Mouse (Mus musculus) liver, embryonic 14.5 days (tissue): ENCODE measurements around the gene Dgat2l6. TPM values are rescaled to one million over a fixed set of nuclear protein-coding genes. Genes with fewer than 3 reads are reported as not detected.

ENCODE experiments used
- ATAC-seq: fragments of 200-750 bp; cut with Nextera tagmentation; 2 replicates; pipeline ENCODE4 v1.8.0; 2017; ENCODE audit warnings: moderate number of reproducible peaks, mild to moderate bottlenecking, moderate library complexity; ENCODE audit not compliant: insufficient read depth
- DNase-seq, 3 experiments: peaks; one replicate each; pipeline ENCODE4 v3.0.0-alpha.2; 2012 to 2013; ENCODE audit warnings: low read depth in 3 of 3, low spot score in 3 of 3
- H3K27ac ChIP-seq: fragments of 300-500 bp; sonication (generic); 2 replicates; pipeline ENCODE4 v1.5.1; 2014; ENCODE audit warnings: moderate library complexity, mild to moderate bottlenecking, control low read depth, inconsistent platforms
- H3K27me3 ChIP-seq: fragments of 300-500 bp; sonication (generic); 2 replicates; pipeline ENCODE4 v1.6.1; 2014; ENCODE audit warnings: mild to moderate bottlenecking, low read length, moderate library complexity; ENCODE audit not compliant: control insufficient read depth, insufficient read depth
- H3K36me3 ChIP-seq: fragments of 300-500 bp; sonication (generic); replicated peaks from 2 replicates; pipeline ENCODE4 v1.6.1; 2014; ENCODE audit warnings: low read depth; ENCODE audit not compliant: control insufficient read depth, insufficient read depth
- H3K4me1 ChIP-seq, 2 experiments: fragments of 200-500 bp in 1 of 2; fragments of 300-500 bp in 1 of 2; sonication (generic) in 1 of 2; replicated peaks; 2 replicates each; pipeline ENCODE4 v1.6.1; 2012 to 2014; ENCODE audit warnings: antibody characterized with exemption in 1 of 2, inconsistent platforms in 1 of 2, low read length in 1 of 2; ENCODE audit not compliant: control insufficient read depth in 2 of 2, insufficient read depth in 2 of 2
- H3K4me2 ChIP-seq: fragments of 300-500 bp; sonication (generic); 2 replicates; pipeline ENCODE4 v1.6.1; 2014; ENCODE audit warnings: low read depth, mild to moderate bottlenecking, control low read depth, moderate library complexity
- H3K4me3 ChIP-seq, 2 experiments: fragments of 200-500 bp in 1 of 2; fragments of 300-500 bp in 1 of 2; sonication (generic) in 1 of 2; 2 replicates each; pipeline ENCODE4 v1.5.1; 2012 to 2014; ENCODE audit warnings: low read depth in 2 of 2, low read length in 2 of 2, mild to moderate bottlenecking in 2 of 2, control low read depth in 1 of 2, inconsistent platforms in 1 of 2, moderate library complexity in 1 of 2; ENCODE audit not compliant: insufficient read depth in 1 of 2
- H3K9ac ChIP-seq: fragments of 300-500 bp; sonication (generic); replicated peaks from 2 replicates; pipeline ENCODE4 v1.6.1; 2014; ENCODE audit warnings: mild to moderate bottlenecking, control low read depth, moderate library complexity
- H3K9me3 ChIP-seq: fragments of 300-500 bp; sonication (generic); 2 replicates; pipeline ENCODE4 v1.6.1; 2016; ENCODE audit warnings: low read length, mixed read lengths; ENCODE audit not compliant: control insufficient read depth
- CTCF ChIP-seq: IDR thresholded peaks from 2 replicates; pipeline ENCODE4 v1.5.1; 2016; ENCODE audit warnings: antibody characterized with exemption, low read depth, control low read depth
- EP300 ChIP-seq: IDR thresholded peaks from 2 replicates; pipeline ENCODE4 v1.6.1; 2016; ENCODE audit warnings: antibody characterized with exemption, low read depth
- WGBS: fragments of 180-500 bp; shearing (Covaris S2); extraction: QIAGEN DNeasy Blood & Tissue Kit; methylation state at CpG from one replicate; pipeline ENCODE4 v1.1.7; 2014; ENCODE audit not compliant: insufficient replicate concordance; 5-methylcytosine and 5-hydroxymethylcytosine counted together
- polyA plus RNA-seq, 2 experiments: library from polyadenylated mRNA; depleted of rRNA in 1 of 2; stranded (reverse) in 1 of 2; unstranded in 1 of 2; fragments of >200 nt; fragmentation: Nextera tagmentation in 1 of 2; extraction: Ambion mirVana in 1 of 2; gene quantifications; 2 replicates each; pipeline versions ENCODE4 v1.2.1 to v1.2.3; 2012 to 2014

Dgat2l6 gene
- not detected in 2 replicates for polyA plus RNA-seq (2012; rRNA removed)
- not detected in 2 replicates for polyA plus RNA-seq (2014; fragmentation: Nextera tagmentation; extraction: Ambion mirVana)

DNA sequence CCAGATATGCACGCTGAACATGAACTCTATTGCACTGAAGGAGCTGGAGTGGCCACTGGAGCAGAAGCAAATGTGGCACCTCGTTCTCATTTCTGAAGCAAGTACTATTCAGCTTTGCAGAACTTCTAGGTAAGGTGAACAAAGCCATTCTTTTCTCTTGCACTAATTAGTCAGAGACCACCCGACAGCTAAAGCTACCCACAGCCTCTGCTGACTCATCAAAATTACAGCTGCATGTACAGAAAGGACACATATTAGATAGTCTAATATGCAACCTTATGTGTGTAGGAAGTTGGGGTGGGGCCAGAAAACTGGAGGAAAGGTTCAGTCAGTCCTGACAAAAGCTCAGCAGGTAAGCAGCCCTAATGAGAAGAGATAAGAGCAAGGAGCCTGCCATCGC is at the start of gene Dgat2l6:
Gene Dgat2l6 (plus strand): TSS at position 368 of the 400 bp plus-strand sequence.
- WGBS: 63% methylated on average over 4 of the region's 4 CpGs
- TF ChIP-seq EP300 (no peak), CTCF (no peak)
- Histone ChIP-seq H3K4me1 (no peaks in the 10 kb centered on the region), H3K4me2 (no peak within 1 kb of the TSS), H3K27me3 (no peaks in the 10 kb centered on the region; the same call in 1 of the 2 replicates), H3K36me3 (no peaks in the 10 kb centered on the region), H3K27ac (no peak within 1 kb of the TSS), H3K9me3 (no peaks in the 10 kb centered on the region), H3K9ac (no peak within 1 kb of the TSS), H3K4me3 (no peak within 1 kb of the TSS)
- no peak for DNase-seq
- ATAC-seq: no peak

DNA sequence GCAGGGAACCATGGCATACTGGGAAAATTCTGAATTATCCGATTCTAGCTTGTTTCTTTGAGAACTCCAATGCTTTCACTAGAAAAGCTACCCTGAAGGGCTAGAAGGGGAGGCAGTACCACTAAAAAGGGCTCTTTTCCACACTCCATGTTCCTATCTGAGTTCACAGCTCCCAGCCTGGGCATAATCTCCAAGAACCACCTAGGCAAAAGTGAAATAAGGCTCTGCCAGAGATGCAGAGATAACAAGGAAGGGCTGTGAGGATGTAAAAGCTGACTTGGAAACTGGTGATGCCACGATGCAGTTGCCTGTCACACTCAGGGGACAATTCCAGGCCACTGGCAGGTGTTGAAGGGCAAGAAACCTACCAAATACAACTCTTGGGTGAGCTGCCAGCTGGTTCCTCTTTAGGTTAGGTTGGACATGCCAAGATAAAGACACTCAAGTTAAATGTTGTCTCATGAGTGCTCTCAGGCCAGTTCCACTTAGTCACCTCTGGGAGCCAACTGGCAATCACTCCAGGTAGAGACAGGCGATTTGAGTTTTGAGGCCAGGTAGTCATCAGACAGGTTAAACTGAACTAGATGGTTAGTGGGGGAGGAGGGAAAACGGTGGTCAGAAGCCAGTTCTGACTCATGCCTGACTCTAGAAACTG is 48.9 kb upstream of the Dgat2l6 start:
- Histone ChIP-seq H3K27me3 (no peaks in the 10 kb centered on the region), H3K27ac (no peak overlapping the region), H3K4me1 (peaks cover 0 to 13% of the 10 kb centered on the region in 2 experiments; a peak in 3 of 4 replicates), H3K9ac (no peak overlapping the region), H3K4me2 (no peak overlapping the region), H3K9me3 (no peaks in the 10 kb centered on the region), H3K36me3 (no peaks in the 10 kb centered on the region), H3K4me3 (no peak overlapping the region)
- peak in 2 of 3 experiments; percentile 4 to 20 for DNase-seq
- peak; percentile 72; the same call in 1 of the 2 replicates for ATAC-seq
- TF ChIP-seq CTCF (no peak), EP300 (peak; percentile 41; the same call in 1 of the 2 replicates)
- 34% methylated on average over 4 of the region's 4 CpGs for WGBS

DNA sequence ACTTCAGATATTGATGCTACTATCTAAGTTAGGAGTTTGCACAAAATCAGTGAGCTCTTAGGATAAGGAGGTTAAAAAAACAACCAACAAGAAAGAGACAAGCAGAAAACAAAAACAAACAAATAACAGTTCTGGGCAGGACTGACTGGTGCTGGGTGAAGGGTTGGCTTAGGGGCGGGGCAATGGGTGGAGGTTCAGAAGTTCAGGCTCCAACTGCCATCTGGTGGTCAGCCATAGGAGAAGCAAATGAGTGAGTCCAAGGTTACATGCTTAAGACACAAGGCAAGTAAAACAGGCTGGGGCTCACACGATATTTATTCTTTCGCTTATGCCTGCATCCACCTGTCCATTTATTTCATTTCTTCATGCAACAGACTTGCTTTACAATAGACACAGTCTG is 44.3 kb upstream of the Dgat2l6 start:
- H3K27ac ChIP-seq: no peak overlapping the region
- H3K9me3 ChIP-seq: no peaks in the 10 kb centered on the region
- H3K36me3 ChIP-seq: no peaks in the 10 kb centered on the region
- H3K4me2 ChIP-seq: no peak overlapping the region
- TF ChIP-seq EP300 (no peak), CTCF (peak; percentile 72)
- H3K4me1 ChIP-seq: peaks cover 0 to 8% of the 10 kb centered on the region in 2 experiments; a peak in 3 of 4 replicates
- DNase-seq (peak; percentile 28 to 43 (median 34)), ATAC-seq (peak; percentile 69; the same call in 1 of the 2 replicates)
- WGBS: 20% methylated on average over 3 of the region's 3 CpGs
- no peaks in the 10 kb centered on the region for H3K27me3 ChIP-seq
- H3K4me3 ChIP-seq: no peak overlapping the region
- H3K9ac ChIP-seq: no peak overlapping the region

DNA sequence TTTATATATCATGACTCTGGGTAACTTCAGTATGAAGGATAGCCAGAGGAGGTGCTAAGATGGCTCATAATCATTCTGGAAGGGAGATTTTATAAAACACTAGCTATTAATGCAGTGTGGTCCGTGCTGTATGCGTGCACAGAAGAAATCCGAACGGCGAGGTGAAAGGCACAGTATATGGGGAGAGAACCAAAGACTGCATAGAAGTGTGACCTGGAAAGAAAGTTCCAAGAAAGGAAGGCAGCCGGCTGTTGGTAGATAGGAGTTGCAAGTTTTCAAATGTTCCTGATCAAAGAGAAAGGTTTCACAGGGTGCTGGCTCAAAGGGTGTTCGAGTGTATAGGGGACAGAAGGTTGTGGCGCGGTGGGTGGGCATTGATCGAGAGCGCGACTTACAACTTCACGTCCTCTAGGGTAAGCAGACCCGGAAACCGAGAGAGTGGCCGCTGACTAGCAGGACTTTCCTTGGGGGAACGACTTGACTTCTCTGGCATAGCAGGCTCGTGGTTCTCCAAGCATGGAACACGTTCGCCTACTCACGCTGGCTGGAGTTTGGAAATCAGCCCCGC is 31.1 kb upstream of the Dgat2l6 start:
- no peaks in the 10 kb centered on the region for H3K4me1 ChIP-seq
- peak overlapping the region; percentile 67 for H3K9ac ChIP-seq
- no peaks in the 10 kb centered on the region for H3K9me3 ChIP-seq
- ATAC-seq (peak; percentile 60), DNase-seq (no peak)
- 14% methylated on average over 22 of the region's 22 CpGs for WGBS
- TF ChIP-seq CTCF: no peak
- H3K4me2 ChIP-seq: peak overlapping the region; percentile 67
- no peaks in the 10 kb centered on the region for H3K27me3 ChIP-seq
- no peak overlapping the region for H3K27ac ChIP-seq
- H3K36me3 ChIP-seq: no peaks in the 10 kb centered on the region
- H3K4me3 ChIP-seq: peak overlapping the region; percentile 68 to 95
